Mouse (Mus musculus) lung, postnatal 10 days (tissue): ENCODE results near the gene Vmn1r84.

Experiments used
- DNase-seq: peaks from one replicate; pipeline ENCODE4 v3.0.0; 2021

The Vmn1r84 gene

DNA sequence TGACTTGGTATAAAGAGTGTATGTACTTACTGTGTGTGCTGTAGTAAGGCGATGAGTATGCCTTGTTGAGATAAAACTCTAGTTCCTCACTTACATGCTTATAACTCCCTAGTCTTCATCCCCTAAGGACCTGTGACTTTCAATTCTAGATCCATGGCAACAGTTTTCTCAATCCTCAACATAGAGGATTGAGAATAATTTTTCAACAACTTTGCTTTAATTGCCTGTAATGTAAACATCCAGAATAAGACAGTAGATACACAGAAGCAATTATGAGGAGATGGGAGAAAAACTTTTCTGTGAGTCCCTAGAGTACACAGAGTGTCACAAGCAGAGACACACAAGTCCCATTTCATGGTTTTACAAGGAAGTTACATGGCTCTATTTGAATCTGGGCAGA is at the start of gene Vmn1r84:
Vmn1r84 (minus strand) TSS at position 101 of the 400 bp plus-strand sequence.
- DNase-seq, result no peak

DNA sequence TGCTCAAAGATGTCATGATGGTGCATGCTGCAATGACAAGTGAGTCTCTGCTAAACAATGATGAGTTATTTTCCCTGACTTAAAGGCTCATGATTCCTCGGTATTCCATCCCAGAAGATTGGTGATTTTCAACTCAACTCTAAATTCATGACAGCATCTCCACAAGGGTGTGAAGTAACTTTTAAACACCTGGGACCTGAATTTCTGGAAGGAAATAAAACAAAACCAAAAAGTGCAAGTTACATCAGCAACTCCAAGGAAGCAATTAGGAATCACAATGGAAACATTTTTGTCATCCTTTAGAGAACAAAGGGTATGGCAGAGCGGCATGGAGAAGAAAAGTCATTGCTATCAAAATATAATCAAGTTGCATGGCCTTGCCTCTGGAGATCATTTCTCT is 39.7 kb downstream of the Vmn1r84 start, which contains the start of gene Vmn1r83:
Vmn1r83 (minus strand) TSS at position 101 of the 400 bp plus-strand sequence.
- no peak for DNase-seq
